Mouse (Mus musculus) liver, embryonic 13.5 days (tissue): ENCODE data around the gene Egfl7. TPM values are rescaled to one million over a fixed set of nuclear protein-coding genes. Genes with fewer than 3 reads are reported as not detected.

Experiments used
- ATAC-seq: fragments of 200-750 bp; cut with Nextera tagmentation; 2 replicates; pipeline ENCODE4 v1.8.0; 2017; ENCODE audit warnings: low read depth, mild to moderate bottlenecking, moderate number of reproducible peaks, moderate library complexity
- DNase-seq: peaks from one replicate; pipeline ENCODE4 v3.0.0; 2022
- H3K27ac ChIP-seq: fragments of 300-500 bp; sonication (generic); 2 replicates; pipeline ENCODE4 v1.5.1; 2015; ENCODE audit warnings: moderate library complexity, mild to moderate bottlenecking, inconsistent platforms
- H3K27me3 ChIP-seq: fragments of 300-500 bp; sonication (generic); 2 replicates; pipeline ENCODE4 v1.6.1; 2015; ENCODE audit warnings: mild to moderate bottlenecking, inconsistent platforms
- H3K36me3 ChIP-seq: fragments of 300-500 bp; sonication (generic); 2 replicates; pipeline ENCODE4 v1.6.1; 2015; ENCODE audit warnings: mild to moderate bottlenecking, inconsistent platforms
- H3K4me1 ChIP-seq: fragments of 300-500 bp; sonication (generic); replicated peaks from 2 replicates; pipeline ENCODE4 v1.6.1; 2015; ENCODE audit warnings: inconsistent platforms
- H3K4me2 ChIP-seq: fragments of 300-500 bp; sonication (generic); 2 replicates; pipeline ENCODE4 v1.6.1; 2015; ENCODE audit warnings: inconsistent platforms, mild to moderate bottlenecking, moderate library complexity
- H3K4me3 ChIP-seq: fragments of 300-500 bp; sonication (generic); replicated peaks from 2 replicates; pipeline ENCODE4 v1.5.1; 2015; ENCODE audit warnings: mild to moderate bottlenecking, inconsistent platforms
- H3K9ac ChIP-seq: fragments of 300-500 bp; sonication (generic); 2 replicates; pipeline ENCODE4 v1.6.1; 2015; ENCODE audit warnings: mild to moderate bottlenecking, inconsistent platforms
- H3K9me3 ChIP-seq: fragments of 300-500 bp; sonication (generic); replicated peaks from 2 replicates; pipeline ENCODE4 v1.6.1; 2016; ENCODE audit warnings: inconsistent platforms
- WGBS: fragments of 180-500 bp; shearing (Covaris S2); methylation state at CpG from one replicate; pipeline ENCODE4 v1.1.7; 2015; ENCODE audit not compliant: insufficient replicate concordance; 5-methylcytosine and 5-hydroxymethylcytosine counted together
- polyA plus RNA-seq: library from polyadenylated mRNA; unstranded; fragments of >200 nt; fragmentation: Nextera tagmentation; extraction: Ambion mirVana; gene quantifications from 2 replicates; pipeline ENCODE4 v1.2.1, GENCODE M21; 2015

Gene Egfl7
- polyA plus RNA-seq, 1 experiment from 2014 or later = 79.4 TPM

- no peaks in the 10 kb centered on the region for H3K36me3 ChIP-seq
- DNase-seq (no peak), ATAC-seq (no peak)
- H3K4me3 ChIP-seq = no peak overlapping the region
- no peak overlapping the region for H3K9ac ChIP-seq
- no peaks in the 10 kb centered on the region for H3K9me3 ChIP-seq
- 0 out of 2 replicates have a peak, but pooled peaks cover 3% of the 10 kb centered on the region for H3K27me3 ChIP-seq
- H3K4me1 ChIP-seq = no peaks in the 10 kb centered on the region
- H3K4me2 ChIP-seq = no peak overlapping the region
- 57% methylated on average over 5 of the region's 5 CpGs for WGBS
- no peak overlapping the region for H3K27ac ChIP-seq
Measured at GRCm38 (mm10) chr2:26614903-26615302, 35.1 kb downstream of the Egfl7 start.

GRCm38 (mm10) chr2:26615459-26616124 lies 35.8 kb downstream of the Egfl7 start:
- no peaks in the 10 kb centered on the region for H3K4me1 ChIP-seq
- DNase-seq (no peak), ATAC-seq (no peak)
- no peak overlapping the region for H3K27ac ChIP-seq
- 64% methylated on average over 4 of the region's 4 CpGs for WGBS
- 0 out of 2 replicates have a peak, but pooled peaks cover 3% of the 10 kb centered on the region for H3K27me3 ChIP-seq
- no peaks in the 10 kb centered on the region for H3K9me3 ChIP-seq
- no peak overlapping the region for H3K4me3 ChIP-seq
- no peaks in the 10 kb centered on the region for H3K36me3 ChIP-seq
- no peak overlapping the region for H3K4me2 ChIP-seq
- no peak overlapping the region for H3K9ac ChIP-seq

- Histone ChIP-seq H3K9me3 (no peaks in the 10 kb centered on the region), H3K27ac (no peak overlapping the region), H3K36me3 (no peaks in the 10 kb centered on the region), H3K4me2 (no peak overlapping the region), H3K4me3 (no peak overlapping the region), H3K9ac (no peak overlapping the region), H3K4me1 (no peaks in the 10 kb centered on the region), H3K27me3 (0 out of 2 replicates have a peak, but pooled peaks cover 3% of the 10 kb centered on the region)
- ATAC-seq (no peak), DNase-seq (no peak)
- WGBS = 55% methylated on average over 6 of the region's 6 CpGs
Measured at GRCm38 (mm10) chr2:26617331-26617730, 37.5 kb downstream of the Egfl7 start.

GRCm38 (mm10) chr2:26617928-26618327 lies 38.1 kb downstream of the Egfl7 start:
- Histone ChIP-seq H3K4me3 (no peak overlapping the region), H3K9me3 (no peaks in the 10 kb centered on the region), H3K4me1 (no peaks in the 10 kb centered on the region), H3K27me3 (0 out of 2 replicates have a peak, but pooled peaks cover 3% of the 10 kb centered on the region), H3K9ac (no peak overlapping the region), H3K4me2 (no peak overlapping the region), H3K36me3 (no peaks in the 10 kb centered on the region), H3K27ac (no peak overlapping the region)
- WGBS = 66% methylated on average over 7 of the region's 7 CpGs
- ATAC-seq = no peak
- no peak for DNase-seq

- Histone ChIP-seq H3K27me3 (0 out of 2 replicates have a peak, but pooled peaks cover 3% of the 10 kb centered on the region), H3K9me3 (no peaks in the 10 kb centered on the region), H3K27ac (no peak overlapping the region), H3K4me1 (no peaks in the 10 kb centered on the region), H3K36me3 (no peaks in the 10 kb centered on the region), H3K4me2 (no peak overlapping the region), H3K9ac (no peak overlapping the region), H3K4me3 (no peak overlapping the region)
- WGBS = 48% methylated on average over 2 of the region's 2 CpGs
- ATAC-seq (no peak), DNase-seq (no peak)
Measured at GRCm38 (mm10) chr2:26621246-26621645, 41.4 kb downstream of the Egfl7 start.

GRCm38 (mm10) chr2:26622984-26623383 lies 43.2 kb downstream of the Egfl7 start:
- ATAC-seq (no peak), DNase-seq (no peak)
- Histone ChIP-seq H3K4me3 (no peak overlapping the region), H3K4me1 (peaks cover 4% of the 10 kb centered on the region; the same call in 1 of the 2 replicates), H3K36me3 (no peaks in the 10 kb centered on the region), H3K27me3 (peaks cover 18% of the 10 kb centered on the region), H3K27ac (no peak overlapping the region), H3K9ac (no peak overlapping the region), H3K4me2 (no peak overlapping the region), H3K9me3 (no peaks in the 10 kb centered on the region)
- WGBS = 39% methylated on average over 5 of the region's 5 CpGs

GRCm38 (mm10) chr2:26625419-26625818 lies 45.6 kb downstream of the Egfl7 start:
- Histone ChIP-seq H3K9ac (no peak overlapping the region), H3K27me3 (peaks cover 39% of the 10 kb centered on the region), H3K9me3 (no peaks in the 10 kb centered on the region), H3K4me3 (no peak overlapping the region), H3K4me2 (no peak overlapping the region), H3K36me3 (no peaks in the 10 kb centered on the region), H3K27ac (no peak overlapping the region), H3K4me1 (peaks cover 10% of the 10 kb centered on the region)
- no peak for DNase-seq
- no peak for ATAC-seq
- 40% methylated on average over 3 of the region's 3 CpGs for WGBS

- no peak for ATAC-seq
- Histone ChIP-seq H3K4me1 (peaks cover 10% of the 10 kb centered on the region), H3K4me2 (no peak overlapping the region), H3K27me3 (peaks cover 39% of the 10 kb centered on the region), H3K9me3 (no peaks in the 10 kb centered on the region), H3K27ac (no peak overlapping the region), H3K4me3 (no peak overlapping the region), H3K36me3 (no peaks in the 10 kb centered on the region), H3K9ac (no peak overlapping the region)
- DNase-seq = no peak
- 48% methylated on average over 3 of the region's 3 CpGs for WGBS
Measured at GRCm38 (mm10) chr2:26626081-26626480, 46.3 kb downstream of the Egfl7 start.

- peak within 1 kb of the TSS; percentile 58 for H3K4me3 ChIP-seq
- ATAC-seq (0 out of 2 replicates have a peak, but pooled peaks have one; percentile 21), DNase-seq (no peak)
- peak within 1 kb of the TSS; percentile 67 for H3K9ac ChIP-seq
- 1% methylated on average over 60 of the region's 70 CpGs for WGBS
- peaks cover 39% of the 10 kb centered on the region for H3K27me3 ChIP-seq
- H3K9me3 ChIP-seq = no peaks in the 10 kb centered on the region
- peak within 1 kb of the TSS; percentile 76 for H3K4me2 ChIP-seq
- no peaks in the 10 kb centered on the region for H3K36me3 ChIP-seq
- H3K27ac ChIP-seq = no peak within 1 kb of the TSS
- H3K4me1 ChIP-seq = peaks cover 10% of the 10 kb centered on the region
Measured at GRCm38 (mm10) chr2:26627921-26628739, 48.3 kb downstream of the Egfl7 start, which contains the start of gene Fam69b. TSS of gene Fam69b (plus strand) at chr2:26628457.

GRCm38 (mm10) chr2:26628792-26629437 lies 49.1 kb downstream of the Egfl7 start:
- DNase-seq = no peak
- peak overlapping the region; percentile 58 for H3K4me3 ChIP-seq
- H3K27ac ChIP-seq = no peak overlapping the region
- no peaks in the 10 kb centered on the region for H3K36me3 ChIP-seq
- 21% methylated on average over 5 of the region's 5 CpGs for WGBS
- peak; percentile 32; the same call in 1 of the 2 replicates for ATAC-seq
- H3K4me2 ChIP-seq = peak overlapping the region; percentile 76
- H3K9ac ChIP-seq = peak overlapping the region; percentile 67
- H3K4me1 ChIP-seq = peaks cover 10% of the 10 kb centered on the region
- peaks cover 39% of the 10 kb centered on the region for H3K27me3 ChIP-seq
- no peaks in the 10 kb centered on the region for H3K9me3 ChIP-seq
